Mouse (Mus musculus) erythroblast, adult 5-6 weeks (primary cell): ENCODE measurements around the gene Trim26. TPM values are rescaled to one million over a fixed set of nuclear protein-coding genes. Genes with fewer than 3 reads are reported as not detected.
"Not testable (repeated sequence)": the region's sequence is repeated elsewhere in the genome, so short reads cannot be mapped to it uniquely, and the experiment has no call there.

Experiments
- ATAC-seq: replicated peaks from 2 replicates; pipeline ENCODE4 v1.8.0; 2016; ENCODE audit warnings: moderate number of reproducible peaks, mild to moderate bottlenecking, moderate TSS enrichment, inconsistent platforms; ENCODE audit not compliant: poor library complexity, low FRiP score, severe bottlenecking
- total RNA-seq, 2 experiments: library from RNA; stranded (forward) in 1 of 2; stranded (reverse) in 1 of 2; fragments of 150-400 nt in 1 of 2; fragments of 200-764, 138-1000 nt in 1 of 2; gene quantifications; 2 replicates each; pipeline versions ENCODE4 v1.2.3 to v1.2.4; 2015 to 2017; ENCODE audit warnings: low replicate concordance in 2 of 2

Trim26 gene
- 88.8 and 93.2 TPM in 2 replicates for total RNA-seq (2015; ENCODE audit: low replicate concordance)
- total RNA-seq (2017; ENCODE audit: low replicate concordance): 63.6 and 65.4 TPM in 2 replicates

- ATAC-seq: peak; percentile 99
These were observed at the start of gene Trim26 for GRCm38 (mm10) chr17:36836874-36837647. Gene Trim26 (plus strand): TSS chr17:36837134.

DNA sequence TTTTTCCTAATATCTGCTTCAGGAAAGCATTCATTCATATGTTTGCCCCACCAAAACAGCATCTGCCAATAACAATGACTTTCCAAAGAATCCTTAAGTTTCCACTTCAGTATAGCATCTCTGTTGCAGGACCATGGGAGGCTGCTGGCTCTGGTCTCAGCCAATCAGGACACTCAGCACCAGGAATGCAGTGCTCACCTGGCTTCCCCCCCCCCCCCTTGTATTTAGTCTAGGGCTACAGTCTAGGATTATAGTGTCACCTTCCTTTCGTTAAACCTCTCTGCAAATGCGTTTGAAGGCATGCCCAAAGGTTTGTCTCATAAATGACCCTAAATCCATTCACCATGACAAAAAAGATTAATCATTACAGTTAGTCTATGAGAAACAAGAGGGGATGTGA is 48.6 kb upstream of the Trim26 start:
- no peak for ATAC-seq

DNA sequence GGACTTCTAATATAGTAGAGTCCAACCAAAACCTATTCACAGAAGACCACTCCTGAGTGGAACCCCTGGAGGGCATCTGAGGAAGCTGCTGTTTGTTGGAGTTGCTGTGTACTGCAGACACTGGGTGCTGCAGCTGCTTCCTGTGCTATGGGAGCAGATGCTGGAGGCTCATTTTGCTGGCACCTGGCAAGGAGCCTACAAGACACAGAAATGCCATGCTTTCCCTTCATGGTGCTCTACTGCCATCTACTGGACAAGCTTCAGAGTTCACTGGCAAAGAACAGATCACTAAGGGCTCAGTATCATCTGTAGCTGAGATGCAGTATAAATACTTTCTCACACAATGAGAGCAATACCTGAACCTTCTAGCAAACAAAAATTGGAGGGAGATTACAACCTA is 48.1 kb upstream of the Trim26 start:
- ATAC-seq: peak; percentile 62; the same call in 1 of the 2 replicates

GRCm38 (mm10) chr17:36799493-36799892 is 37.4 kb upstream of the Trim26 start:
- ATAC-seq: no peak

DNA sequence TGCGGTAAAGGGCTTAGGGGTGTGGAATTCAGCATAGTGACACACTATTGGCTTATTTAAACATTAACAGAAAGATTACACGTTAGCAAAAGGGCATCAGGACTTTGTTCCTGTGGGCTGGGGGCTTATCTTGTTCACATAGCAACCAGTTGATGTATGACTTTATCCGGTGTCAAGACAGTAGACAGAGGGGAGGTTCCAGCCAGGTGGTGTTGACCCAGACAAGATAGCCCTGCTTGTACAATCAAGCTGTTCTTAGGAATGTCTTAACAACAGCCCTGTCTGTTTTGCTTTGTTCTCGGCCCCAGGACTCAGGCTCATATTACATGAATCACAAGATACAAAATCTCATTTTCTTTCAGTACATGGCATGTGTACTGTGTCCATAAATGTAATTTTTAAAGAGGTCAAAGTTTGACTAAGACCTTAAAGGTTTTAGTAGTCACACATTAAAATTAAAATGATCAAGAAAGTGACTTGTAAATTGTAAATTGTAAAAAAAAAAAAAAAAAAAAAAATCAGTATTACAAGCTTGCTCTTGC is 36.9 kb upstream of the Trim26 start:
- ATAC-seq: not testable (repeated sequence)

DNA sequence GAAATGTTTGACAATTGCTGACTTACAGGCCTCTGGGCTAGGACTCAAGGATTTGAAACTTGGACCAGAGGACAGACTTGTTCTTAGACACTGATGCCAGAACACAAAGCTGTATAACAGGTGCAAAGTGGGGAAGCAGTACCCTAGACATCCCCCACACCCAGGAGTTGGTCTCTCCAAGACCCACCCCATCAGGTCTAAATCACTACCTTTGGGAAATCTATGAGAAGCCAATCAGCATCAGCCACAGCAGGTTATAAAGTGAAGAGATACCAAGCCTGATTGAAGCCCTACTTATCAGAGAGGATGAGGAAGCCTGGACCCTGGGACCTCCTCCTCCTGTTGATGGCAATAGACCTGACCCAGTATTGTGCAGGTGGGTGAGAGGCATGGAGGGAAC is 25.1 kb upstream of the Trim26 start, which contains the start of gene H2-M10.6:
Gene H2-M10.6 (plus strand): TSS at position 301 of the 400 bp plus-strand sequence.
- no peak for ATAC-seq

GRCm38 (mm10) chr17:36824005-36824404 is 12.9 kb upstream of the Trim26 start:
- peak; percentile 91 for ATAC-seq

- ATAC-seq: peak; percentile 62
These were observed 11.4 kb upstream of the Trim26 start for GRCm38 (mm10) chr17:36825525-36825924.

- peak; percentile 82 for ATAC-seq
These were observed 10.9 kb upstream of the Trim26 start for GRCm38 (mm10) chr17:36826002-36826401.

DNA sequence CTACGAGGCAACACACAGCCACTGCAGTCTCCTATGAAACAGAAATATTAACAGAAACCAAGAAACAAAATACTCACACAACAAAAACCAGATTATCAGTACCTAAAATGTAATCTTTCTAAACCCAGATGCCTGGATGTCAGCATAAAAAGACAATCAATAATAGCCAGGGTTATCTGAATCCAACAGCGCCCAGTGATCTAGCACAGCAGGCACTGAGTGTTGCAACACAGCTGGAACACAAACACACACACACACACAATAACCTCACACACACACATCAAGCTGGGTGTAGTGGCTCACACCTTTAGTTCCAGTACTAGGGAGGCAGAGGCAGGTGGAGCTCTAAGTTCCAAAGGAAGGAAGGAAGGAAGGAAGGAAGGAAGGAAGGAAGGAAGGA is 8.4 kb upstream of the Trim26 start:
- no peak for ATAC-seq

DNA sequence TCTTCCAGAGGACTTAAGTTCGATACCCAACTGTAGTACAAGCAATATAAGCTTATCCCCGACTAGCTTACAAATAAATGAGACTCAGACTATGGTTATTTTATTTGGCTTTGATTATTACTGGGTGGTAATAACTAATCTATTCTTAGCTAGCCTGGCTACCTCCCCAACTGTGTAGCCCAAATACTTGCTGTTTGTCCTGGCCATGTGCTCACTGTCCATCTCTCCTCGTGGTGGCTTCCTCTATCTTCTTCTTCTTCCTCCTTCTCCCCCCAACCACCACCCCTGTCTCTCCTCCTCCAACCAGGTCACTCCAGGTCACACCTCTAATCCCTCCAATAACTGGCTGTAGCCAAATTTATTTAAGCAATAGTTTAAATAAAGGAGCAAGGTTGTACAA is 6.5 kb upstream of the Trim26 start:
- no peak for ATAC-seq

DNA sequence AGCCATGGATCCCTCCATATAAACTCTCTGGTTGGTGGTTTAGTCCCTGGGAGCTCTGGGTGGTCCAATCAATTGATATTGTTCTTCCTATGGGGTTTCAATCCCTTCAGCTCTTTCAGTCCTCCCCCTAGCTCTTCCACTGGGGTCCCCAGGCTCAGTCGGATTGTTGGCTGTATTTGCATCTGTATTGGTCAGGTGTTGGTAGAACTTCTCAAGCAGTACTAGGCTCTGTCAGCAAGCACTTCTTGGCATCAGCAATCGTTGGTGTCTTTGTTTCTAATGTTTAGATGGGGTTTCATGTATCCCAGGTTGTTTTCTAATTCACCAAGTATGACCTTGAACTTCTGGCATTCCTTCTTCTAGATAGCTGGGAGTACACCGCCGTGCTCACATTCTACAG is 4.2 kb upstream of the Trim26 start:
- no peak for ATAC-seq

- peak; percentile 69 for ATAC-seq
These were observed 1.1 kb upstream of the Trim26 start for GRCm38 (mm10) chr17:36835591-36836426.

GRCm38 (mm10) chr17:36836427-36836812 is 514 bp upstream of the Trim26 start:
- ATAC-seq: no peak

DNA sequence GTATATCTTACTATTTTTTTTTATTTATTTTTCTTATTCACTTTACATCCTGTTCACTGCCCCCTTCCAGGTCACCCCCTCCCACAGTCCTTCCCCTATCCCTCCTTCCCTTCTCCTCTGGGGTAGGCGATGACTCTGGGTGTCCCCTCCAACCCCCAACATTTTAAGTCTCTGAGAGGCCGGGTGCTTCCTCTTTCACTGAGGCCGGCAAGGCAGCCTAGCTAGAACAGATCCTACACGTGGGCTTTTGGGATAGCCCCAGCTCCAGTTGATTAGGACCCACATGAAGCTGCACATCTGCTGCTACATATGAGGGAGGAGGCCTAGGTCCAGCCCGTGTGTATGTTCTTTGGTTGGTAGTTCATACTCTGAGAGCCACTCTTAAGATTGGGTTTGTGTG is 2.1 kb downstream of the Trim26 start:
- no peak for ATAC-seq

DNA sequence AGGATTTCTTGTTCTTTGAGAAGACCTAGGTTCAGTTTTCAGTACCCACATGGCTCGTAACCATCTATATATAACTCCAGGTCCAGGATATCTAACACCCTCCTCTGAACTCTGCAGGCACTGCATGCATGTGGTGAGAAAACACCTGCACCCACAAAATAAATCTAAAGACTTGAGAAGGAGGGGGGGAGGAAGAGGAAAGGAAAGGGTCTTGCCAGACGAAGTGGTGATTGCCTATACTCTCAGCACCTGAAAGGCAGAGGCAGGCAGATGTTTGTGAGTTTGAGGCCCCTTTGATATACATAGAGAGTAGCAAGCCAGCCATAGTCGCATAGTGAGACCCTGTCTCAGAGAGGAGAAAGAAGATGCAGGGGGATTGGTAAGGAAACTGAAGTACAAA is 3.0 kb downstream of the Trim26 start:
- ATAC-seq: no peak

DNA sequence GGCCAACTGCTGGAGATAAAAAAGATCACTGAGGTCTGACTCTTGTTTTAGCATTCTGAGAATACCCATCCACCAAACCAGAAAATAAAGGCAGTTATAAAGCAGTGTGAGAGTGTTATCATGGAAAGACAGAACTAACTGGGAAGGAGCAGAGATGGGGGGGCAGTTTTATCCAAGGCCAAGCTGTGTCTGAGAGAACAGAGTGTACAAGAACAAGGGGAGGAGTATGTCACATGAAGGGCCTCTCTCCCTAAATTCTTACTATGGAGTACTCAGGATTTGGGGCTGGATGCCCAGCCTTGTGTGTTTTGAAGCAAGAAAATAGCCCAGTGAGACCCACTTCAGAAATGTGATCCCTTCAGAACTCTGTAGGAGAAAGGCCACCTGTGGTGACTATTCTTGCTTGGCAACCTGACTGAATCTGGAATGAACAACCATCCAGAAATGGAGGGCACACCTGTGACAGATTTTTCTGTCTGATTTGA is 4.1 kb downstream of the Trim26 start:
- ATAC-seq: no peak

- ATAC-seq: no peak
These were observed 6.8 kb downstream of the Trim26 start for GRCm38 (mm10) chr17:36843696-36844095.

GRCm38 (mm10) chr17:36844286-36844719 is 7.4 kb downstream of the Trim26 start:
- ATAC-seq: peak; percentile 69

GRCm38 (mm10) chr17:36844725-36845124 is 7.8 kb downstream of the Trim26 start:
- no peak for ATAC-seq
